Mouse (Mus musculus): ENCODE results near the gene Aff1.

DNA sequence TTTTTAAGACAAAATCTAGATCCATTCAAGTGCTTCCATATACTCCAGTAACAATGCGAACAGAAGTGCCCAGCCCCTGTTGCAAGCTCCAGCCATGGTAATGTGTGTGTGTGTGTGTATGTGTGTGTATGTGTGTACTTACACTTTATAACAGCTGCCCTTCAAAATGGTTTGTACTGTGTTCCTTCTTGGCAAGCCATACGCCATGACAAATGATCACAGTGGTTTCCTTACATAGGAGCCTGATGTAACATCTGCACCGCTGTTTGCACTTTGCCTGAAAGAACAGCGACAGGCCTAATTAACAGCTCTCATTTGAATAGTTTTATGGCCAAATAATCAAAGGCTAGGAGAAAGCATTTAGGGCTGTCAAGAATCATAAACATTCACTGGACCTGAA is 37.4 kb upstream of the Aff1 start:
- TF ChIP-seq GATA1 (IDR thresholded peaks at IDR 0.05; ENCODE audit: borderline replicate concordance, low read length): no peak
- no peak for TF ChIP-seq FLI1 (IDR thresholded peaks at IDR 0.05; ENCODE audit: low read length)

Measured in megakaryocyte, embryonic 14.5 days (primary cell).